Mouse (Mus musculus): Measurements from ENCODE around the gene Npc1l1. TPM values are rescaled to one million over a fixed set of nuclear protein-coding genes. Genes with fewer than 3 reads are reported as not detected.

The Npc1l1 gene
- polyA plus RNA-seq, 1 experiment from 2014 or later = 0.03 TPM

DNA sequence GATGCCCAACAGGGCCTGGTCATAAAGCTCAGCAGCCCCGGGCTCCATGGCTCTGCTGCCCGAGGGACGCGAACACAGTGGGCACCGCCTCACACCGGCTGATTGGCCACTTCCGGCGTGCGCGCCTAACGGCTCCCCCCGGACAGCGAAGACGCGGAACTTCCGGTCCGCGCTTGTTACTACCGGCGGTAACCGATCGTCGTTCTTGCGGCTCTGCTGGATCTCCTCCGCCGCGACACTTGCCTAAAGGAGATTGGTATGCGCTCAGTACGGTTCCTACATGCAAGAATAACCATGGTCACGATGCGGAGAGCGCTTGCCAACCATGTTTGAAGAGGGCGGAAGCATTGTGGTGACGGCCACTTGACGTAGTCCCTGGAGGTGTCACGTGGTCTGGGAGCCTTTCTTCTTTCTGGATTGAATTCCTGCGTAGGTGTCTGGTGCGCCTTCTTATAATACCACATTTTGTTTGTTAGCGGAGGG is 29.8 kb downstream of the Npc1l1 start, which contains the start of gene Nudcd3:
TSS of gene Nudcd3 (minus strand) at position 329 of the 483 bp plus-strand sequence.
- Histone ChIP-seq H3K9ac (peak within 1 kb of the TSS; percentile 95), H3K36me3 (no peaks in the 10 kb centered on the region), H3K4me3 (peak within 1 kb of the TSS; percentile 98), H3K9me3 (no peaks in the 10 kb centered on the region), H3K4me2 (replicated peaks) (peak within 1 kb of the TSS; percentile 96), H3K27me3 (no peaks in the 10 kb centered on the region), H3K4me1 (peaks cover 21% of the 10 kb centered on the region), H3K27ac (peak within 1 kb of the TSS; percentile 94)
- ATAC-seq (ENCODE audit: low FRiP score, low read depth) = peak; percentile 95
- under 1% methylated on average over 39 of the region's 39 CpGs for WGBS

DNA sequence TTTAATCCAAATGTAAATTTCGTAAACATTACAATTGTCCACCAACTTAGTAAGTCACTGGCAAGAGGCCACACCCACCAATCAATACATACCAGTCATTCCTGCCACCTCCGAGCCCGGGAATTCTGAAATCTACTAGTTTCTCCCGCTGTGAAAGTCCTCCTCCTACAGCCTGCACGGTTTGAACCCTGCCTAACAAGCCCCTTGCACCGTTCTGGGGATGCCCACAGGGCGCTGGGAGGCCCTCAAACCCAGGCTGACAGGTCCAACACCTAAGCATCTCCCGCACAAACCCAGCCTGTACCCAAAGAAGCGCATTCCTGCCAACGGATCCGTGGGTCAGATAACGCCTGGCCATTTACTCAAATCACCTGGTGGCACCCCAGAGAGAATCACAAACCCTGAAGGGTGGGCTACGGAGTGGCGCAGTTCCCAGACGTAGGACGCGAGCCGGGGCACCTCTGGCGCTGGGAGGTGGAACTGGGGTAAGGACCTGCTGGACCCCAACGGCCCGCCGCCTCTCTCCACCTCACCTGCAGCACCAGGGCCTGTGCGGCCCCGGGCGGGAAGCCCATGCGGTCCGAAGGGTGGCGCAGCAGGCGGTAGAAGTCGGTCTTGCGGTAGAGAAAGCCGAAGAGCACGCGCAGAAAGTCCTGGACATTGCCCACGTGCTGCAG is 30.4 kb downstream of the Npc1l1 start, which contains the start of gene A730071L15Rik:
TSS of gene A730071L15Rik (plus strand) at position 620 of the 677 bp plus-strand sequence.
- Histone ChIP-seq H3K9ac (peak within 1 kb of the TSS; percentile 95), H3K27me3 (no peaks in the 10 kb centered on the region), H3K4me2 (replicated peaks) (peak within 1 kb of the TSS; percentile 96), H3K4me1 (peaks cover 21% of the 10 kb centered on the region), H3K4me3 (peak within 1 kb of the TSS; percentile 98), H3K36me3 (0 out of 2 replicates have a peak, but pooled peaks cover under 1% of the 10 kb centered on the region), H3K27ac (peak within 1 kb of the TSS; percentile 94), H3K9me3 (no peaks in the 10 kb centered on the region)
- under 1% methylated on average over 35 of the region's 35 CpGs for WGBS
- ATAC-seq (ENCODE audit: low FRiP score, low read depth) = peak; percentile 74

DNA sequence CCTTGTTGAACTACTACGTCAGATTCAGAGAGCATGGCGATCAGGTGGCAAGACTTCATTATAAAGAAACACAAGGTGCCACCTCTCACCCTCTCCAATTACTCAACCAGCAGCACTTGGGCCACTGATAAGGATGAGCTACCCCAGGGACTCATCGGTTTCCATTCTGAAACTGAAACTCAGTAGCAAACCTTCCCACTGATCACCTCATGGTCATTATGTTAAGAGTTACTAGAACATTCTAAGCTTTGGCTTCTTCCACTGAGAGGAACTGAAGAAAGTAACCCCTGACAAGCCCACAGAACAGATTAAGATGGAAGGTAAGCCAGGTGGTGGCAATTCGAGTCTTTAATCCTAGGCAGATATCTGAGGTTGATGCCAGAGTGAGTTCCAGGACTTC is 31.5 kb downstream of the Npc1l1 start:
- peaks cover 21% of the 10 kb centered on the region for H3K4me1 ChIP-seq
- no peaks in the 10 kb centered on the region for H3K9me3 ChIP-seq
- peak overlapping the region; percentile 96 for H3K4me2 ChIP-seq (replicated peaks)
- H3K27me3 ChIP-seq = no peaks in the 10 kb centered on the region
- H3K9ac ChIP-seq = 0 out of 2 replicates have a peak overlapping the region, but pooled peaks have one; percentile 95
- peak overlapping the region; percentile 98 for H3K4me3 ChIP-seq
- ATAC-seq (ENCODE audit: low FRiP score, low read depth) = no peak
- 0 out of 2 replicates have a peak, but pooled peaks cover 3% of the 10 kb centered on the region for H3K36me3 ChIP-seq
- 91% methylated on average over 4 of the region's 4 CpGs for WGBS
- H3K27ac ChIP-seq = no peak overlapping the region

DNA sequence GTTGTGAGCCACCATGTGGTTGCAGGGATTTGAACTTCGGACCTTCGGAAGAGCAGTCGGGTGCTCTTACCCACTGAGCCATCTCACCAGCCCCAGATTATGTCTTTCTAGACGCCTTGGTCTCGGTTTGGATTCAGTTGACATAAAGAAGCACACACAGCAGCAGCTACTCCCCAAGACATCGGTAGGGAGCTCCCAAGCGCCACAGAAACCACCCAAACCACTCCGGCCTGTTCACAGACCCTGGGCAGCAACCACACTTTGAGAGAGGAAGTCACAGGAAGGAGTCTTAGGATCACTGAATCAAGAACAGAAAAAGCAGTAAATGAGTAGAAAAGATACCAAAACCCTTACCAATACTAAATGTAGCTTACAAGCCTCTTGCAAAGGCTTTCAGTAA is 33.2 kb downstream of the Npc1l1 start:
- H3K27ac ChIP-seq = no peak overlapping the region
- 91% methylated on average over 8 of the region's 8 CpGs for WGBS

DNA sequence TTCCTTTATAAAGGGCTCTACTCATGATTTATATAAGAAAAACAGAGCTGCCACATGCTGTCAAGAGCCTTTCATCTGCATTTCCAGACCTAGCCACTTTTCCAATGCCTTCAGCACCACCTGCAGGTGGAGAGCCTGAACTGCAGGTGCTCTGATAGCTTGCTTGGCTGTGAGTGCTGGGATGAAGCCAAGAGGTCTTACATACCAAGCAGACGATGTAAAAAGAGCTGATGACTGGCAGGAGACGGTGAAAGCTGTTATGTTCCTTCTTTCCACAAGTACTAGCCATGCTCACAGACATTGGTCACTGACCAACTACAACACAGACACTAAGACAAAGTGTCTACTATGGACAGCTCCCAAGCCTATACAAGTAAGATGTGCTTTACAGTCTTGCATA is 42.1 kb downstream of the Npc1l1 start:
- peak; percentile 73 for ATAC-seq (ENCODE audit: low FRiP score, low read depth)
- H3K27ac ChIP-seq = no peak overlapping the region
- 6% methylated on average over 2 of the region's 2 CpGs for WGBS
- H3K4me1 ChIP-seq = peaks cover 21% of the 10 kb centered on the region
- H3K27me3 ChIP-seq = no peaks in the 10 kb centered on the region
- H3K4me2 ChIP-seq (replicated peaks) = no peak overlapping the region
- H3K36me3 ChIP-seq = peaks cover 28% of the 10 kb centered on the region
- no peaks in the 10 kb centered on the region for H3K9me3 ChIP-seq
- no peak overlapping the region for H3K4me3 ChIP-seq
- no peak overlapping the region for H3K9ac ChIP-seq

More for the DNA sequence above, 33.2 kb downstream of the Npc1l1 start:
- no peak overlapping the region for H3K4me2 ChIP-seq (replicated peaks)
- no peak overlapping the region for H3K4me3 ChIP-seq
- H3K9me3 ChIP-seq = no peaks in the 10 kb centered on the region
- no peaks in the 10 kb centered on the region for H3K27me3 ChIP-seq
- H3K9ac ChIP-seq = no peak overlapping the region
- ATAC-seq (ENCODE audit: low FRiP score, low read depth) = no peak
- peaks cover 19% of the 10 kb centered on the region for H3K36me3 ChIP-seq
- H3K4me1 ChIP-seq = peaks cover 21% of the 10 kb centered on the region

DNA sequence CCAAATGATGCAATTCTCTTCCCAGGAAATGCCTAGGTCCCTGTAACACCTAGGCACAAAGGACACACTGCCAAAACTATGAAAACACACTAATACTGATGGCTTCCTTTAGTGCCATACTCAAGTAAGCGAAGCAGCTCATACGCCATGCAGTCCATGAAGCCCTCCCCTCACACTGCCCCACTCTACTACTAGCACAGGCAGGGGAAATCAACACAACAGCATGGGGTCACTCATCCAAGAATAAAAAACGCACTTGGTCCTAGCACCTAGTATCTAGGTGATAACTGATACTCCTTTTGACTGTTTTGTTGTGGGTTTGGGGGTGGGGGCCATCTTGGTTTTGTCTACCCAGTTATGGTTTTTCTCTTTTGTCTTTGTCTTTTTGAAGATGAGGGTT is 42.5 kb downstream of the Npc1l1 start:
- Histone ChIP-seq H3K27ac (no peak overlapping the region), H3K27me3 (no peaks in the 10 kb centered on the region), H3K9me3 (no peaks in the 10 kb centered on the region), H3K4me2 (replicated peaks) (no peak overlapping the region), H3K9ac (no peak overlapping the region), H3K36me3 (peaks cover 24% of the 10 kb centered on the region), H3K4me1 (peaks cover 21% of the 10 kb centered on the region), H3K4me3 (no peak overlapping the region)
- 90% methylated on average over 3 of the region's 3 CpGs for WGBS
- ATAC-seq (ENCODE audit: low FRiP score, low read depth) = no peak

DNA sequence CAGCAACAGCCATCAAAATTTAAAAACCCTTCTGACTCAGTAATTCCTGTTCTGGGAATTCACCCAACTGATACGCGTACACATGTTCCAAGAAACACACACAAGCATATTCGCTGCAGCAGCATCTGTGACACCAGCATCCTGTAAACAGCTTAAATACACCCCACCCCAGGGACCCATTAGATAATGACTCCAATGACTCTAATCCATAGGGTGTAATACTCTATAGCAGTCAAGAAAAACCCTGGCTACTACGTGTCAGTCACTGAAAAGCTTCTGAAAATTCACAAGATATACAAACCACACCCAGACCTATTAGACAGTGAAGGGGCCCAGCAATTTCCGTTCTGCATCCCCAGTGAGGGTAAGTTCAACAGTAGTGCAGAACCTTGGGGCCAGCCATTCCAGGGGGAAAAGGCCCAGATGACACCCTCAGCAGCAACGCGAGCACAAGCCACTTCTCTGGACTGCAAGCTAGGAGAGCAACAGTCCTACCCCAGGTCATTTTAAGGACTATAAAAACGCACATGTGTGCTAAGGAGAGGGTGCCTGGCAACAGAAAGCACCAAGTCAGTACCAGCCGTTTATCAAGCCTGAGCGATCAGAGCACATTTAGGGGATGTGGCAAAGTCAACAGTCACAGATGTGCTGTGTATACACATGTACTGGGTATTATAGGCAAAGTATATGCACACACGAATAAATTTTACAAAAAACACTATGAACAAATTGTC is 45.6 kb downstream of the Npc1l1 start:
- no peak overlapping the region for H3K4me2 ChIP-seq (replicated peaks)
- peaks cover 28% of the 10 kb centered on the region for H3K4me1 ChIP-seq
- no peaks in the 10 kb centered on the region for H3K9me3 ChIP-seq
- H3K9ac ChIP-seq = no peak overlapping the region; the same call in 1 of the 2 replicates
- WGBS = 53% methylated on average over 11 of the region's 11 CpGs
- H3K27me3 ChIP-seq = no peaks in the 10 kb centered on the region
- H3K4me3 ChIP-seq = no peak overlapping the region
- H3K27ac ChIP-seq = no peak overlapping the region
- ATAC-seq (ENCODE audit: low FRiP score, low read depth) = no peak
- H3K36me3 ChIP-seq = peaks cover 8% of the 10 kb centered on the region; the same call in 1 of the 2 replicates

DNA sequence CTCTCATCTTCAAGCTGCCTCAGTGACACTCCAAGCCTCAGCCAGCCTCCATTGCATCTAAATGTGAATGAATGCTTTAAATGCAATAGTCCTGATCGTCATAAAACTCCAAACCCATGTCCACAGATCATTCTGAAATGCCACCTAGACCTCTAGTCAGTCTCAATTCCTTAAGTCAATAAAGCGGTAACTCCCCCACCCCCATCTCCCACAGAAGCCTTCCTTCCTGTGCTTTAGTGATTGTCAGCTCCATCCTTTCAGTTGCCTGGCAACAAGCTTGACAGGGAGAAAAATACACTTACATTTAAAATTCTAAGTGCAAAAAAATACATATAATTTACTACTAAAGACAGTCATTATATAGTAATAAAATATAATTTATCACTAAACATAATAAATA is 46.7 kb downstream of the Npc1l1 start:
- Histone ChIP-seq H3K4me3 (no peak overlapping the region), H3K27me3 (no peaks in the 10 kb centered on the region), H3K36me3 (peaks cover 8% of the 10 kb centered on the region; the same call in 1 of the 2 replicates), H3K27ac (no peak overlapping the region), H3K9me3 (no peaks in the 10 kb centered on the region), H3K4me2 (replicated peaks) (no peak overlapping the region), H3K9ac (no peak overlapping the region), H3K4me1 (peaks cover 36% of the 10 kb centered on the region)
- WGBS = 88% methylated on average over 2 of the region's 2 CpGs
- no peak for ATAC-seq (ENCODE audit: low FRiP score, low read depth)

DNA sequence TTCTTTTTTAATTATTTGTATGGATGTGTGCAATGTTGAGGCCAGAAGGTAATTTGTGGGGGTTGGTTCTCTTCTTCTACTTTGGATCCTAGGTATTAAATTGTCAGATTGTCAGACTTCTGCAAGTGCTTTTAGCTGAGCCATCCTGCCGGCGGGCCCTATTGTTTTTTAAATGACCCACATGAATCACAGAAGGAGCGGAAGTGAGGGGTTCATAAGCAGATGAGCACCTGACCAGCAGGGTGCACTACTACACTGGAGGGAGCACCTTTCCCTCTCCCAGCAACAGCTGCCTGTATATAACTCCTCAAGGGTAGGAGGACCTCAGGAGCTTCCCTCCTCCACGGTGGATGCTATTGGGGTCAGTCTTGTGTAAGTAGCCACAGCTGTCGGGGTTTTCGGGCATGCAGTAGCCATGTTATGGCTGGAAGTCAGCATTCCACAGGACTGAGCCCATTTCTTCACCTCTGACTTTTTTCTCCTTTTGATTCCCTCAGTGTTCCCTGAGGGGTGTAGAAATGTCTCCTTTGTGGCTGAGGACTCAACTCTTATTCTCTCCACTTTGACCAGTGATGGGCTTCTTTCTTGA is 49.0 kb downstream of the Npc1l1 start:
- no peak overlapping the region for H3K27ac ChIP-seq
- H3K4me3 ChIP-seq = no peak overlapping the region
- no peaks in the 10 kb centered on the region for H3K36me3 ChIP-seq
- H3K9ac ChIP-seq = no peak overlapping the region
- peaks cover 37% of the 10 kb centered on the region for H3K4me1 ChIP-seq
- no peak overlapping the region for H3K4me2 ChIP-seq (replicated peaks)
- ATAC-seq (ENCODE audit: low FRiP score, low read depth) = no peak
- H3K9me3 ChIP-seq = no peaks in the 10 kb centered on the region
- 54% methylated on average over 6 of the region's 6 CpGs for WGBS
- H3K27me3 ChIP-seq = no peaks in the 10 kb centered on the region

DNA sequence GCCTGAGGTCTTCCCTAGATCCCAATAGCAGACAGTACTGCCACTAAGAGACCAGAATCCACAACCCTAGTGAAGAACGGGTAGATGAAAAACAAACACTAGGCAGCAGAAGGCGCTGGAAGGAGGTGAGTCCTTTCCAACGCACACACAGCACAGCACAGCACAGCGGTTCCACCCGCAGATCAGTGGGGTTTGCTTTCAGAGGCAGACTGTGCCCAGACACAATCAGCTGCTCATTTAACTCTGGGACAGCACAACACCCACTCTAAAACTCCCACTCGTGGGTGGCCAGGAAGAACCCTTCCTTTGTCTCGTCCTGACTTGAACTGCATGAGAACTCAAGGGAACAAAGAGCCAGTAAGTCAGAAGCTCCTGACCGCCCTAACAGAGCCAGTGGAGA is 50.7 kb downstream of the Npc1l1 start:
- 0 out of 2 replicates have a peak overlapping the region, but pooled peaks have one; percentile 15 for H3K27ac ChIP-seq
- no peaks in the 10 kb centered on the region for H3K36me3 ChIP-seq
- peaks cover 30% of the 10 kb centered on the region for H3K4me1 ChIP-seq
- no peak overlapping the region for H3K4me3 ChIP-seq
- H3K9ac ChIP-seq = no peak overlapping the region
- no peaks in the 10 kb centered on the region for H3K9me3 ChIP-seq
- ATAC-seq (ENCODE audit: low FRiP score, low read depth) = no peak
- no peaks in the 10 kb centered on the region for H3K27me3 ChIP-seq
- 30% methylated on average over 8 of the region's 8 CpGs for WGBS
- H3K4me2 ChIP-seq (replicated peaks) = no peak overlapping the region

DNA sequence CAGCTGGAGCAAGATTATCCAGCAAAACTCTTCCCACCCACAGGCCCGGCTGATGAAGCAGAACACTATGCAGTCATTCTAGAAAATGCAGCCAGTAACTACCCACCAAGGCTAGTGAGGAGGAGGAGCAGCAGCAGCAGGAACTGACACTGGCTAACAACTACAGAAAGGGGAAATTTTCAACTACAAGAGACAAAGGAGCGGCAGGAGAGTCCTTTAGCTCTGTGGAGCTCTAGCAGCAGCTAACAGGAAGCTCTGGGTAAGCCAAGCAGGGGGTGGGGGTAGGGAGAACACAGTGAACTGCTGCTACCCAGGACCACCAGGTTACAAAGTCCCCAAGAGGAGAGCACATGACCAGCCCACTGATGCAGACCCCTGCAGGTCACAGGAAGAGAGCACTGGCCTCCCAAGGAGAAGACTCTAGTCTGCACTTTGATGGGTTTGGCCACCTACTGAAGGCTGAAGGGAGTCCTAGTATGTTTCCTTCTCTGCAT is 51.2 kb downstream of the Npc1l1 start:
- WGBS = 24% methylated on average over 2 of the region's 2 CpGs
- H3K27me3 ChIP-seq = no peaks in the 10 kb centered on the region
- no peak for ATAC-seq (ENCODE audit: low FRiP score, low read depth)
- H3K27ac ChIP-seq = peak overlapping the region; percentile 15; the same call in 1 of the 2 replicates
- H3K4me1 ChIP-seq = peaks cover 26% of the 10 kb centered on the region
- H3K9me3 ChIP-seq = no peaks in the 10 kb centered on the region
- no peak overlapping the region for H3K4me3 ChIP-seq
- no peak overlapping the region for H3K9ac ChIP-seq
- H3K36me3 ChIP-seq = no peaks in the 10 kb centered on the region
- H3K4me2 ChIP-seq (replicated peaks) = no peak overlapping the region
